Mouse (Mus musculus): ENCODE results near the gene Fuca1. TPM values are rescaled to one million over a fixed set of nuclear protein-coding genes. Genes with fewer than 3 reads are reported as not detected.
A peak's percentile ranks its signal among the peaks of the same experiment; 100 is the strongest.

Fuca1 gene
- polyA plus RNA-seq, 1 experiment from 2014 or later = 78.4 TPM

- Histone ChIP-seq H3K27me3 (replicated peaks; ENCODE audit: control insufficient read depth, insufficient read depth, low read length) (no peaks in the 10 kb centered on the region), H3K9ac (ENCODE audit: low read depth, low read length) (no peak overlapping the region), H3K9me3 (ENCODE audit: control insufficient read depth, low read length) (no peaks in the 10 kb centered on the region), H3K36me3 (ENCODE audit: control insufficient read depth, insufficient read depth, low read length) (peaks cover 19% of the 10 kb centered on the region), H3K4me2 (ENCODE audit: low read length) (no peak overlapping the region), H3K27ac (ENCODE audit: low read depth, low read length) (no peak overlapping the region), H3K4me1 (ENCODE audit: control insufficient read depth, insufficient read depth, low read depth, low read length) (peaks cover 22% of the 10 kb centered on the region), H3K4me3 (ENCODE audit: low read length) (no peak overlapping the region)
- 89% methylated on average over 6 of the region's 6 CpGs for WGBS
- no peak for ATAC-seq
Measured at GRCm38 (mm10) chr4:135950365-135950764, 29.8 kb downstream of the Fuca1 start.

DNA sequence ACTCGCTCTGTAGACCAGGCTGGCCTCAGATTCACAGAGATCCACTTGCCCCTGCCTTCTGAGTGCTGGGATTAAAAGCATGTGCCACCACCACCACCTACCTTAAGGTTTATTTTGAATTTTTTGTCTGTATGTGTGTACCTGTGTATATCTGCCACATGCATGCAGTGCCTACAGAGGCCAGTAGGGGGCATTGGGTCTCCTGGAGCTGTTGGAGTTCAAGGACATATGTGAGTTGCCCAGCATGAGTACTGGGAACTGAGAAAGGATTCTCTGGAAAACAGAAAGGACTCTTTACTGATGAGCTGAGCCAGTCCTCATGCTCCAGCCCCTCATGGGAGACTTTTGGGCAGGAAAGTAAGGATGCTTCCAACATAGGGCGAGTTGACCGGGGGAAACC lies 31.0 kb downstream of the Fuca1 start:
- Histone ChIP-seq H3K27me3 (replicated peaks; ENCODE audit: control insufficient read depth, insufficient read depth, low read length) (no peaks in the 10 kb centered on the region), H3K27ac (ENCODE audit: low read depth, low read length) (no peak overlapping the region), H3K9ac (ENCODE audit: low read depth, low read length) (no peak overlapping the region), H3K9me3 (ENCODE audit: control insufficient read depth, low read length) (no peaks in the 10 kb centered on the region), H3K4me3 (ENCODE audit: low read length) (no peak overlapping the region), H3K36me3 (ENCODE audit: control insufficient read depth, insufficient read depth, low read length) (peaks cover 22% of the 10 kb centered on the region), H3K4me1 (ENCODE audit: control insufficient read depth, insufficient read depth, low read depth, low read length) (peaks cover 16% of the 10 kb centered on the region), H3K4me2 (ENCODE audit: low read length) (no peak overlapping the region)
- WGBS = 93% methylated on average over 3 of the region's 3 CpGs
- ATAC-seq = no peak

DNA sequence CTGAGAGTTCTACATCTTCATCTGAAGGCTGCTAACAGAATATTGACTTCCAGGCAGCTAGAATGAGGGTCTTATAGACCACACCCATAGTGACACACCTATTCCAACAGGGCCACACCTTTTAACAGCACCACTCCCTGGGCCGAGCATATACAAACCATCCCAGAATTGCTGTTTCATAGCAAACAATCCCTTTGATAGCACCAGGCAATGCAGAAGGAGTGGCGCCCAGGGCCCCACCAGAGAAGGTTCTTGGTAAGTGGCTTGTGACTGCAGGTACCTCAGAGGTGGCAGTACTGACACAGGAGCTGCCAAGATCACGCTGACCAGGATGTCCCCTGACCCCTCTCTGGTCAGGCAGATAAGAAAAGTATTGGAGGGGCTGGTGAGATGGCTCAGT lies 32.6 kb downstream of the Fuca1 start:
- peaks cover 29% of the 10 kb centered on the region for H3K36me3 ChIP-seq (ENCODE audit: control insufficient read depth, insufficient read depth, low read length)

DNA sequence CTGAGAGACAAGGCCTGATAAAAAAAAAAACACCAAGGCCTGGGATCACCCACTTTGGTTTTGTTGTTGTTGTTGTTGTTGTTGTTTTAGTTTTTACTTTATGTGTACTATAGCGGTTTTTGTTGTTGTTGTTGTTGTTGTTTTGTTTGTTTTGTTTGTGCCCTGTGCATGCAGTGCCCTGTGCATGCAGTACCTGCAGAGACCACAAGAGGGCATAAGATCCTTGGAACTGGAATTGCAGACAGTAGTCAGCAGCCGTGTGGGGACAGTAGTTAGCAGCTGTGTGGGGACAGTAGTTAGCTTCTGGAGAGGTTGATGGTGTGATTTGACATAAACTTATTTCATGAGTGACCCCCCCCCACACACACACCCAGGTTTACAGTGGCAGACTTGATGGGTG lies 33.7 kb downstream of the Fuca1 start:
- WGBS = 10% methylated on average over 2 of the region's 2 CpGs
- Histone ChIP-seq H3K27ac (ENCODE audit: low read depth, low read length) (no peak overlapping the region), H3K4me2 (ENCODE audit: low read length) (no peak overlapping the region), H3K4me3 (ENCODE audit: low read length) (no peak overlapping the region), H3K4me1 (ENCODE audit: control insufficient read depth, insufficient read depth, low read depth, low read length) (0 out of 2 replicates have a peak, but pooled peaks cover 3% of the 10 kb centered on the region), H3K27me3 (replicated peaks; ENCODE audit: control insufficient read depth, insufficient read depth, low read length) (no peaks in the 10 kb centered on the region), H3K36me3 (ENCODE audit: control insufficient read depth, insufficient read depth, low read length) (peaks cover 35% of the 10 kb centered on the region), H3K9me3 (ENCODE audit: control insufficient read depth, low read length) (no peaks in the 10 kb centered on the region), H3K9ac (ENCODE audit: low read depth, low read length) (no peak overlapping the region)
- no peak for ATAC-seq

More for the DNA sequence above, 32.6 kb downstream of the Fuca1 start:
- WGBS = 96% methylated on average over 3 of the region's 3 CpGs
- no peak overlapping the region for H3K9ac ChIP-seq (ENCODE audit: low read depth, low read length)
- H3K4me2 ChIP-seq (ENCODE audit: low read length) = no peak overlapping the region
- H3K9me3 ChIP-seq (ENCODE audit: control insufficient read depth, low read length) = no peaks in the 10 kb centered on the region
- H3K4me3 ChIP-seq (ENCODE audit: low read length) = no peak overlapping the region
- peaks cover 7% of the 10 kb centered on the region for H3K4me1 ChIP-seq (ENCODE audit: control insufficient read depth, insufficient read depth, low read depth, low read length)
- ATAC-seq = no peak
- H3K27me3 ChIP-seq (replicated peaks; ENCODE audit: control insufficient read depth, insufficient read depth, low read length) = no peaks in the 10 kb centered on the region
- H3K27ac ChIP-seq (ENCODE audit: low read depth, low read length) = no peak overlapping the region

DNA sequence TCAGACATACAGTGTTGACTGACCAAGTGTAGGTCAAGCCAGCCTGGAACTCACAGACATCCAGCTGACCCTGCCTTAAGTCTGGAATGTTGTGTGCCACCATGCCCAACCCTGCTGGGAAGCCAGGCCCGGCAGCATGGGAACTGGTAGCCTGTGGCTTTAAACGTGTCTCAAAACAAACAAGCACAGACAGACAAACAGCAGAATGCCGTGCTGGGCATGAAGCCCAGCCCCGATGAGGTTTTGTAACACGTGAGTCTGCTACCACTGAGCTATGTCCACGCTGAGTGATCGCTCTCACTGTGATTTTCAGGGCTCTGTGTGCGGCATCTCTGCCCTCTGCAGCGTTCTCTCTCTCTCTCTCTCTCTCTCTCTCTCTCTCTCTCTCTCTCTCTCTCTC lies 35.4 kb downstream of the Fuca1 start:
- H3K36me3 ChIP-seq (ENCODE audit: control insufficient read depth, insufficient read depth, low read length) = peaks cover 44% of the 10 kb centered on the region
- no peak for ATAC-seq
- no peaks in the 10 kb centered on the region for H3K27me3 ChIP-seq (replicated peaks; ENCODE audit: control insufficient read depth, insufficient read depth, low read length)
- no peak overlapping the region for H3K4me2 ChIP-seq (ENCODE audit: low read length)
- H3K9ac ChIP-seq (ENCODE audit: low read depth, low read length) = no peak overlapping the region
- H3K9me3 ChIP-seq (ENCODE audit: control insufficient read depth, low read length) = no peaks in the 10 kb centered on the region
- no peaks in the 10 kb centered on the region for H3K4me1 ChIP-seq (ENCODE audit: control insufficient read depth, insufficient read depth, low read depth, low read length)
- H3K27ac ChIP-seq (ENCODE audit: low read depth, low read length) = no peak overlapping the region
- 74% methylated on average over 7 of the region's 9 CpGs for WGBS
- no peak overlapping the region for H3K4me3 ChIP-seq (ENCODE audit: low read length)

DNA sequence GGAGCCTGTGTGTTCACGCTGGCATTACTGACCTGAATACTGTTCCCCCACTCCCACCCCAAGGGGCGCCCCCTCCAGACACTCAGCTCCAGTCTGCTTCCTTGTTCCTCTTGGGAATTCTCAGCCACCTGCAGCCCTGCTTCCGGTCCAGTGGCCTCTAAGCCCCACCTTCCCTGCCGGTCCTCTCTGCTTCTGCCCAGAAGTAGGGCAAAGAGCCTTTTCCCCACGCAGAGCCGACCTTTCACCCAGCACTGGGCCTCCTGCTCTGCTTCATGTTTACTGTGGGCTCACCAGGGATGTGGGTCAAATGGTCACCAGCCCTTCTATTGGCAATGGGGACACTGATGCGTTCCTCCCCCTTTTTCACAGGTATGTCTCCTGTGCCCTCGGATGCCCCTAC lies 37.8 kb downstream of the Fuca1 start:
- Histone ChIP-seq H3K4me2 (ENCODE audit: low read length) (no peak overlapping the region), H3K36me3 (ENCODE audit: control insufficient read depth, insufficient read depth, low read length) (peaks cover 33% of the 10 kb centered on the region), H3K27me3 (replicated peaks; ENCODE audit: control insufficient read depth, insufficient read depth, low read length) (no peaks in the 10 kb centered on the region), H3K27ac (ENCODE audit: low read depth, low read length) (no peak overlapping the region), H3K4me1 (ENCODE audit: control insufficient read depth, insufficient read depth, low read depth, low read length) (peaks cover 6% of the 10 kb centered on the region), H3K9ac (ENCODE audit: low read depth, low read length) (no peak overlapping the region), H3K9me3 (ENCODE audit: control insufficient read depth, low read length) (no peaks in the 10 kb centered on the region), H3K4me3 (ENCODE audit: low read length) (no peak overlapping the region)
- WGBS = 63% methylated on average over 8 of the region's 8 CpGs
- ATAC-seq = no peak

DNA sequence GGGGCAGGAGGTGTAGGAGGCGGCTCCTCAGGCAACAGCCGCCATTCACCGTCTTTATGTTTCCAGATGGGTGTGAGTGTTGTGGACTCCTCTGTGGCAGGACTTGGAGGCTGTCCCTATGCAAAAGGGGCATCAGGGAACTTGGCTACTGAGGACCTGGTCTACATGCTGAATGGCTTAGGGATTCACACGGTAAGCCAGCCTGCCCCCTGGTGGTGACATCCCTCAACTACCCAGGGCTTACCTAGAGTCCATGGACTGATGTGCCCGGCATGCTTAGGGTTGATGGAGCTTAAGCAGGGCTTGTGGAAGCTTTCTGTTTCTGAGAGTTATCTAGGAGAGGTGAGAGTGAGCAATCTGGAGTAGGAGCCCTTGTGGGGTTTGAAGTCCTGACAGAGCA lies 40.2 kb downstream of the Fuca1 start:
- no peaks in the 10 kb centered on the region for H3K27me3 ChIP-seq (replicated peaks; ENCODE audit: control insufficient read depth, insufficient read depth, low read length)
- H3K4me3 ChIP-seq (ENCODE audit: low read length) = no peak overlapping the region
- WGBS = 16% methylated on average over 5 of the region's 5 CpGs
- no peaks in the 10 kb centered on the region for H3K9me3 ChIP-seq (ENCODE audit: control insufficient read depth, low read length)
- peaks cover 26% of the 10 kb centered on the region for H3K36me3 ChIP-seq (ENCODE audit: control insufficient read depth, insufficient read depth, low read length)
- H3K4me2 ChIP-seq (ENCODE audit: low read length) = no peak overlapping the region
- H3K4me1 ChIP-seq (ENCODE audit: control insufficient read depth, insufficient read depth, low read depth, low read length) = peaks cover 17% of the 10 kb centered on the region
- ATAC-seq = no peak
- no peak overlapping the region for H3K9ac ChIP-seq (ENCODE audit: low read depth, low read length)
- H3K27ac ChIP-seq (ENCODE audit: low read depth, low read length) = no peak overlapping the region

DNA sequence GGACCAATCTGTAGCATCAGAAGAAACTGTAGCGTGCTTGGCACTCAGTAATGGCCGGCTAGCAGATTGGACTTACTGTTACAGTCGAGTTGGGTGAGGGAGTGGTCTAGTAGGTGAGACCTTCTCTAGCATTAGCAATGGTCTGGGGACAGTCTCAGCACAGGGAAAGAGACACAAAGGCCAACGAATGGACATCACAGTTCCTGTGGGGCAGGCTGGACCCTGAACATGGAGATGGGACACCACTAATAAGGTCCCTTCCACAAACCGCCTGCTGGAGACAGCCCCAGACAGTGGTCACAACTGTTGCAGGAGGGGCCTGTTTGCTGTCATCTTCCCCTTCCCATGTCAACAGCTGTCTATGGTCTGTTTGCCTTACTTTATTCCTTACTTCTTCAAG lies 41.2 kb downstream of the Fuca1 start:
- Histone ChIP-seq H3K9ac (ENCODE audit: low read depth, low read length) (no peak overlapping the region), H3K4me2 (ENCODE audit: low read length) (no peak overlapping the region), H3K27ac (ENCODE audit: low read depth, low read length) (no peak overlapping the region), H3K4me1 (ENCODE audit: control insufficient read depth, insufficient read depth, low read depth, low read length) (peaks cover 17% of the 10 kb centered on the region), H3K36me3 (ENCODE audit: control insufficient read depth, insufficient read depth, low read length) (peaks cover 28% of the 10 kb centered on the region), H3K27me3 (replicated peaks; ENCODE audit: control insufficient read depth, insufficient read depth, low read length) (no peaks in the 10 kb centered on the region), H3K9me3 (ENCODE audit: control insufficient read depth, low read length) (no peaks in the 10 kb centered on the region), H3K4me3 (ENCODE audit: low read length) (no peak overlapping the region)
- ATAC-seq = no peak
- 91% methylated on average over 5 of the region's 5 CpGs for WGBS

DNA sequence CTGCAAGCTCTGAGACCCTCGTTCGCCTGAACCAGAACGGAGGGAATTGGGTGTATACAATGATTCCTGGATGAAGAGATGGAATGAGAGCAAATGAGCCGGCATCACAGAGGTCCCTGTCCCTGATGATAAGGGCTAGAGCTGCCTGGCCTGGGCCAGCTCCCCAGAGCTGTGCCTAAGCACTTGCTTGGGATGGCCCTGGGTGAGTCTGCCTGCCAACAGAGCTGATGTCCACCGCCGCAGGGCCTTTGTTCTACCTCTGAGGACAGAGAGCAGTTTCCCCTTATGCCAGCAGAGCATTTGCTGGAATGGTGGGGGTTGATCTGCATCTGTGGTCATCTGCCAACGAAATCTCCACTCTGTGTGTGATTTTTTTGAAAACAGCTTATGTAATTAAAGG lies 41.7 kb downstream of the Fuca1 start:
- no peaks in the 10 kb centered on the region for H3K27me3 ChIP-seq (replicated peaks; ENCODE audit: control insufficient read depth, insufficient read depth, low read length)
- H3K4me1 ChIP-seq (ENCODE audit: control insufficient read depth, insufficient read depth, low read depth, low read length) = peaks cover 17% of the 10 kb centered on the region
- H3K4me3 ChIP-seq (ENCODE audit: low read length) = no peak overlapping the region
- no peak overlapping the region for H3K4me2 ChIP-seq (ENCODE audit: low read length)
- H3K27ac ChIP-seq (ENCODE audit: low read depth, low read length) = no peak overlapping the region
- WGBS = 91% methylated on average over 7 of the region's 7 CpGs
- no peak for ATAC-seq
- H3K9ac ChIP-seq (ENCODE audit: low read depth, low read length) = no peak overlapping the region
- no peaks in the 10 kb centered on the region for H3K9me3 ChIP-seq (ENCODE audit: control insufficient read depth, low read length)
- H3K36me3 ChIP-seq (ENCODE audit: control insufficient read depth, insufficient read depth, low read length) = peaks cover 32% of the 10 kb centered on the region

- H3K4me1 ChIP-seq (ENCODE audit: control insufficient read depth, insufficient read depth, low read depth, low read length) = peaks cover 17% of the 10 kb centered on the region
- ATAC-seq = no peak
- H3K4me3 ChIP-seq (ENCODE audit: low read length) = peak overlapping the region; percentile 85
- peak overlapping the region; percentile 90 for H3K9ac ChIP-seq (ENCODE audit: low read depth, low read length)
- peak overlapping the region; percentile 94 for H3K27ac ChIP-seq (ENCODE audit: low read depth, low read length)
- WGBS = 8% methylated on average over 15 of the region's 15 CpGs
- H3K36me3 ChIP-seq (ENCODE audit: control insufficient read depth, insufficient read depth, low read length) = peaks cover 37% of the 10 kb centered on the region
- peak overlapping the region; percentile 64 for H3K4me2 ChIP-seq (ENCODE audit: low read length)
- H3K27me3 ChIP-seq (replicated peaks; ENCODE audit: control insufficient read depth, insufficient read depth, low read length) = no peaks in the 10 kb centered on the region
- H3K9me3 ChIP-seq (ENCODE audit: control insufficient read depth, low read length) = no peaks in the 10 kb centered on the region
Measured at GRCm38 (mm10) chr4:135962946-135963345, 42.4 kb downstream of the Fuca1 start.
